Mouse (Mus musculus): ENCODE results near the gene Zfp512b. TPM values are rescaled to one million over a fixed set of nuclear protein-coding genes. Genes with fewer than 3 reads are reported as not detected.

Zfp512b gene
- polyA plus RNA-seq, 1 experiment from 2014 or later = 22.8 TPM

DNA sequence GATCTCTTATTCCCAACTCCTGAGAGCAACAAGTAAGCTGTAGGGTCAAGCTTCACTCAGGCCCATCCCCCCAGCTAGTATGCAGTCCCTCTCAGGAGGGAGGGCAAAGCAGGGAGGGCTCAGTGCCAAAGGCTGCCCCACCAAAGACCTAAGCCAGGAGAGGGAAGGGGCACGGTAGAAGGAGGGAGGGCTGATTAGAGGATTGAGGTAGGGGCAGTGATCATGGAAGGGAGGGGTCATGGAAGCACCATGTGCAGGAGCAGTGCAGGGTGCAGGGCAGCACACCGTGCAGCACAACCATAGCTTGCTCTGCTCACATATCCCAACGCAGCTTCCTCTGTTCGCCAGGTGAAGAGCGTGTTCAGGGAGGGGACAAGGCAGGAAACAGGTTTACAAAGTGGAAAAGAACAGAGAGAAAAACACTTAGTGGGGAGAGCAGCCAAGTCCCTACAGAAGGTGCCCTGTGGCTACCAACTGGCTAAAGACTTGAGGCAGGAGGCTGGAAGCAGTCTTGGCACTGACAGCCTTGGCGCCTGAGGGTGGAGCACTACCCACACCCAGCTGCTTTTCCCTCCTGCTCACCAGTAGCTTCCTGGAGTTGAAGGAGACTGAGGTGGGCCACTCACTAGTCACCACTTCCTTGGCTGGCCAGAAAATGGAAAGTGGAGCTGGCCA lies 21.5 kb downstream of the Zfp512b start:
- WGBS = 60% methylated on average over 6 of the region's 6 CpGs
- Histone ChIP-seq H3K36me3 (ENCODE audit: control insufficient read depth, insufficient read depth) (peaks cover 4% of the 10 kb centered on the region; the same call in 1 of the 2 replicates), H3K4me3 (ENCODE audit: low read length) (no peak overlapping the region), H3K9ac (ENCODE audit: low read length) (no peak overlapping the region), H3K4me1 (ENCODE audit: control insufficient read depth, insufficient read depth, low read length) (no peaks in the 10 kb centered on the region), H3K27me3 (ENCODE audit: control insufficient read depth, insufficient read depth, low read length) (no peaks in the 10 kb centered on the region), H3K4me2 (ENCODE audit: low read depth, low read length) (no peak overlapping the region), H3K9me3 (replicated peaks; ENCODE audit: control insufficient read depth, low read length) (no peaks in the 10 kb centered on the region), H3K27ac (ENCODE audit: low read length) (no peak overlapping the region)
- ATAC-seq (replicated peaks; ENCODE audit: extremely low read depth, insufficient read depth, low FRiP score) = no peak

GRCm38 (mm10) chr2:181570375-181570774 lies 22.2 kb downstream of the Zfp512b start:
- no peaks in the 10 kb centered on the region for H3K4me1 ChIP-seq (ENCODE audit: control insufficient read depth, insufficient read depth, low read length)
- 0 out of 2 replicates have a peak, but pooled peaks cover 3% of the 10 kb centered on the region for H3K9me3 ChIP-seq (replicated peaks; ENCODE audit: control insufficient read depth, low read length)
- H3K9ac ChIP-seq (ENCODE audit: low read length) = no peak overlapping the region
- 72% methylated on average over 8 of the region's 8 CpGs for WGBS
- H3K27me3 ChIP-seq (ENCODE audit: control insufficient read depth, insufficient read depth, low read length) = no peaks in the 10 kb centered on the region
- H3K4me3 ChIP-seq (ENCODE audit: low read length) = no peak overlapping the region
- H3K4me2 ChIP-seq (ENCODE audit: low read depth, low read length) = no peak overlapping the region
- no peak for ATAC-seq (replicated peaks; ENCODE audit: extremely low read depth, insufficient read depth, low FRiP score)
- peaks cover 4% of the 10 kb centered on the region; the same call in 1 of the 2 replicates for H3K36me3 ChIP-seq (ENCODE audit: control insufficient read depth, insufficient read depth)
- H3K27ac ChIP-seq (ENCODE audit: low read length) = no peak overlapping the region

DNA sequence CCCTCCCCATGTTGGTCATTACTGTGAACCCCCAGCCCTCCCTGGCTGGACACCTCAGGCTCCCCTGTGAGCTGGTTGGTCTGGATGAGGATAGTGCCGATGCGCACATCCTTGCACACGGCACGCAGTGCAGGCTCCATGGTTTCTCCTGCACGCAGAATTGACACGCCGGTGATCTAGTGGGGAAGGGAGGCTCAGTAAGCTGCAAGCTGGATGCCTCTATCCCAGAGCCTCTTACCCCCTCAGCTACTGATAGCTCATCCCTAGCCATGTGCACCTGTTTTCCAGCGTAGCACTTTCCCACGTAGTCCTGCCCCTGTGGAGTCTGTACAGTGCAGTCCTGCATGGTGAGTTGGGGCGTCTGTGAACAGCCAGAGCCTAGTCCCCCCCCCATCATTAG lies 22.7 kb downstream of the Zfp512b start:
- Histone ChIP-seq H3K9me3 (replicated peaks; ENCODE audit: control insufficient read depth, low read length) (0 out of 2 replicates have a peak, but pooled peaks cover 3% of the 10 kb centered on the region), H3K4me1 (ENCODE audit: control insufficient read depth, insufficient read depth, low read length) (no peaks in the 10 kb centered on the region), H3K27me3 (ENCODE audit: control insufficient read depth, insufficient read depth, low read length) (no peaks in the 10 kb centered on the region), H3K9ac (ENCODE audit: low read length) (no peak overlapping the region), H3K36me3 (ENCODE audit: control insufficient read depth, insufficient read depth) (peaks cover 4% of the 10 kb centered on the region; the same call in 1 of the 2 replicates), H3K4me3 (ENCODE audit: low read length) (no peak overlapping the region), H3K4me2 (ENCODE audit: low read depth, low read length) (no peak overlapping the region), H3K27ac (ENCODE audit: low read length) (no peak overlapping the region)
- no peak for ATAC-seq (replicated peaks; ENCODE audit: extremely low read depth, insufficient read depth, low FRiP score)
- 94% methylated on average over 10 of the region's 10 CpGs for WGBS

DNA sequence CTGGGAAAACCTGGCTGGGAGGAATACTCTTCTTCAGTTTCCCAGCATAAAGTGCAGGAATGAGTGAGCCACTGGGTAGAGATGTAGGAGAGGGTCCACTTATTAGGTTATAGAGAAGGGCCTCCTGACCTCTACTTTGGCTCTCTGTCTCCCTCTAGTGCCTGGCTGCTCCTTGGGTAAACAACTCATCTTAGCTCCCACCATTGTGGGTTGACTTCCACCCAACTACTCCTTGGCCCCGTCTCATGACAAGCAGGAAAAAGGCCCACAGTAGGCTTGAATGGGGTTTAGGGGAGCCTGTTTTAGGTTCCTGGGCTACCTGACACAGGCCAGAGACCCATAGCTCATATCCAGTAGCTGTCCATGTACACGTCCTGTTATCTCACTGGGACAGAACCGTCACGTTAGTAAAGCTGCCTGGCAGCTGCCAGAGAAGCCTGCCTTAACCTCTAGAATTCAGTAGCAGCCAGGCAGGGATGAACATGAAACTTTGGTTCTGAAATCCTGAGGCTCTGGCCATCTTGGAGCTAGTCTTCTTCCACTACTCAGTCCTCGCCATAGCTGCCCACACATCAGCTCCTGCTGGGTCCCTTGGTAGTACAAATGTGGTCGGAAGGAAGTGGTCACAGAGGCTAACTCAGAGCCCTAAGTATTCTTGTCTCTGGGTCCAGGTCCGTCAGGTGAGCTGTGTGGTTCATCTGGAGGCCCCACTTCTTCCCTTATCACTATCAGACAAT lies 24.2 kb downstream of the Zfp512b start:
- no peaks in the 10 kb centered on the region; the same call in 1 of the 2 replicates for H3K36me3 ChIP-seq (ENCODE audit: control insufficient read depth, insufficient read depth)
- no peak; the same call in 1 of the 2 replicates for ATAC-seq (replicated peaks; ENCODE audit: extremely low read depth, insufficient read depth, low FRiP score)
- no peak overlapping the region for H3K9ac ChIP-seq (ENCODE audit: low read length)
- H3K27me3 ChIP-seq (ENCODE audit: control insufficient read depth, insufficient read depth, low read length) = no peaks in the 10 kb centered on the region
- no peaks in the 10 kb centered on the region for H3K4me1 ChIP-seq (ENCODE audit: control insufficient read depth, insufficient read depth, low read length)
- WGBS = 63% methylated on average over 7 of the region's 7 CpGs
- no peak overlapping the region for H3K4me2 ChIP-seq (ENCODE audit: low read depth, low read length)
- no peak overlapping the region for H3K4me3 ChIP-seq (ENCODE audit: low read length)
- no peak overlapping the region for H3K27ac ChIP-seq (ENCODE audit: low read length)
- 0 out of 2 replicates have a peak, but pooled peaks cover 3% of the 10 kb centered on the region for H3K9me3 ChIP-seq (replicated peaks; ENCODE audit: control insufficient read depth, low read length)

GRCm38 (mm10) chr2:181567338-181567737 lies 25.3 kb downstream of the Zfp512b start:
- H3K36me3 ChIP-seq (ENCODE audit: control insufficient read depth, insufficient read depth) = no peaks in the 10 kb centered on the region; the same call in 1 of the 2 replicates
- H3K9ac ChIP-seq (ENCODE audit: low read length) = no peak overlapping the region
- 0 out of 2 replicates have a peak, but pooled peaks cover 3% of the 10 kb centered on the region for H3K9me3 ChIP-seq (replicated peaks; ENCODE audit: control insufficient read depth, low read length)
- no peaks in the 10 kb centered on the region for H3K27me3 ChIP-seq (ENCODE audit: control insufficient read depth, insufficient read depth, low read length)
- no peak overlapping the region for H3K4me3 ChIP-seq (ENCODE audit: low read length)
- no peak overlapping the region for H3K27ac ChIP-seq (ENCODE audit: low read length)
- no peaks in the 10 kb centered on the region for H3K4me1 ChIP-seq (ENCODE audit: control insufficient read depth, insufficient read depth, low read length)
- H3K4me2 ChIP-seq (ENCODE audit: low read depth, low read length) = no peak overlapping the region
- WGBS = 88% methylated on average over 3 of the region's 3 CpGs
- no peak for ATAC-seq (replicated peaks; ENCODE audit: extremely low read depth, insufficient read depth, low FRiP score)

- no peak overlapping the region for H3K27ac ChIP-seq (ENCODE audit: low read length)
- H3K4me2 ChIP-seq (ENCODE audit: low read depth, low read length) = no peak overlapping the region
- H3K36me3 ChIP-seq (ENCODE audit: control insufficient read depth, insufficient read depth) = peaks cover 40% of the 10 kb centered on the region
- no peak overlapping the region for H3K9ac ChIP-seq (ENCODE audit: low read length)
- no peaks in the 10 kb centered on the region for H3K27me3 ChIP-seq (ENCODE audit: control insufficient read depth, insufficient read depth, low read length)
- no peak overlapping the region for H3K4me3 ChIP-seq (ENCODE audit: low read length)
- no peaks in the 10 kb centered on the region for H3K9me3 ChIP-seq (replicated peaks; ENCODE audit: control insufficient read depth, low read length)
- H3K4me1 ChIP-seq (ENCODE audit: control insufficient read depth, insufficient read depth, low read length) = no peaks in the 10 kb centered on the region
- ATAC-seq (replicated peaks; ENCODE audit: extremely low read depth, insufficient read depth, low FRiP score) = no peak
Measured at GRCm38 (mm10) chr2:181553772-181554171, 38.8 kb downstream of the Zfp512b start.

DNA sequence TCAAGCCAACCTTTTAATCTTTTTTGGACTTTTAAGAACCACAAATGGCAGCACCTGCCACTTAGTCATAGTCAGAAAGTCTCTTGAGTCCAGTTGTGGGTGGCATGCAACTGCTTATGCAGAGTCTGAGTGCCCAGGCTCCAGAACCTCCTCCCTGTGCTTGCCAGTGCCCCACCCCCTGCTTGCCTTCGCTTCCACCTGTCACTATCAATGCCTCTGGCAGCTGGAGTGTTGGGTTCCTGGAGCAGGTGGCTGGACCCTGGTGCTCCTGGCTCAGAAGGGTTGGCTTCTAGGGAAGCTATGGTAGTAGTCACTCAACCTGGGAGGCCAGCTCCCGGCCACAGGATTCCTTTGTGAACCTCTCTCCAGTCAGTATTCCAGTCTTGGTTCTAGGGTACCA lies 42.4 kb downstream of the Zfp512b start:
- Histone ChIP-seq H3K36me3 (ENCODE audit: control insufficient read depth, insufficient read depth) (peaks cover 56% of the 10 kb centered on the region), H3K4me3 (ENCODE audit: low read length) (no peak overlapping the region), H3K4me2 (ENCODE audit: low read depth, low read length) (no peak overlapping the region), H3K27ac (ENCODE audit: low read length) (no peak overlapping the region), H3K9me3 (replicated peaks; ENCODE audit: control insufficient read depth, low read length) (no peaks in the 10 kb centered on the region), H3K4me1 (ENCODE audit: control insufficient read depth, insufficient read depth, low read length) (no peaks in the 10 kb centered on the region), H3K27me3 (ENCODE audit: control insufficient read depth, insufficient read depth, low read length) (no peaks in the 10 kb centered on the region), H3K9ac (ENCODE audit: low read length) (no peak overlapping the region)
- no peak for ATAC-seq (replicated peaks; ENCODE audit: extremely low read depth, insufficient read depth, low FRiP score)
- WGBS = 92% methylated on average over 2 of the region's 2 CpGs

- 66% methylated on average over 5 of the region's 5 CpGs for WGBS
Measured at GRCm38 (mm10) chr2:181548682-181549081, 43.9 kb downstream of the Zfp512b start.

DNA sequence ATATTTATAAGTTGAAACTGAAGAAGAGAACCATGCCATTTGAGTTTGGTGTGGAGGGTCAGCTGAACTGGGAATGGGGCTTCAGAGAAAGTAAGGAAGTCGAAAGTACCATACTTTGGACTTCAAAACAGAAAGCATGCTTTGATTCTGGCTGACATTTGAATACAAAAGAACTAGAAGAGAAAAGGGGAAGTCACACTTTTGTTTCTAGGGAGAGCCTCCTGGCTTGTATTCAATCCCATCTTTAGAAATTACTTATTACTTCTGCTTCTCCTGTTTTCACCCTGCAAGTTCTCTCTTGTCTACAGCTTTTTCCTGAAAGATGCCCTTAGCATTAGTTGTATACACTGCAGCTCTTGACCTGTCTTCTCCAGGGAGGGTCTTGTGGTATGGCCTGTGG lies 44.4 kb downstream of the Zfp512b start:
- Histone ChIP-seq H3K27ac (ENCODE audit: low read length) (no peak overlapping the region), H3K27me3 (ENCODE audit: control insufficient read depth, insufficient read depth, low read length) (no peaks in the 10 kb centered on the region), H3K36me3 (ENCODE audit: control insufficient read depth, insufficient read depth) (peaks cover 52% of the 10 kb centered on the region), H3K4me3 (ENCODE audit: low read length) (no peak overlapping the region), H3K9me3 (replicated peaks; ENCODE audit: control insufficient read depth, low read length) (no peaks in the 10 kb centered on the region), H3K4me2 (ENCODE audit: low read depth, low read length) (no peak overlapping the region), H3K4me1 (ENCODE audit: control insufficient read depth, insufficient read depth, low read length) (no peaks in the 10 kb centered on the region), H3K9ac (ENCODE audit: low read length) (no peak overlapping the region)
- no peak for ATAC-seq (replicated peaks; ENCODE audit: extremely low read depth, insufficient read depth, low FRiP score)
- WGBS = 68% methylated on average over 1 of the region's 1 CpGs

More at GRCm38 (mm10) chr2:181548682-181549081, 43.9 kb downstream of the Zfp512b start:
- Histone ChIP-seq H3K9me3 (replicated peaks; ENCODE audit: control insufficient read depth, low read length) (no peaks in the 10 kb centered on the region), H3K36me3 (ENCODE audit: control insufficient read depth, insufficient read depth) (peaks cover 54% of the 10 kb centered on the region), H3K4me2 (ENCODE audit: low read depth, low read length) (no peak overlapping the region), H3K27me3 (ENCODE audit: control insufficient read depth, insufficient read depth, low read length) (no peaks in the 10 kb centered on the region), H3K4me1 (ENCODE audit: control insufficient read depth, insufficient read depth, low read length) (no peaks in the 10 kb centered on the region), H3K9ac (ENCODE audit: low read length) (no peak overlapping the region), H3K27ac (ENCODE audit: low read length) (no peak overlapping the region), H3K4me3 (ENCODE audit: low read length) (no peak overlapping the region)
- no peak for ATAC-seq (replicated peaks; ENCODE audit: extremely low read depth, insufficient read depth, low FRiP score)

Data from heart, embryonic 16.5 days (tissue).